Mouse (Mus musculus) liver, embryonic 14.5 days (tissue): Measurements from ENCODE around the gene Atrip. TPM values are rescaled to one million over a fixed set of nuclear protein-coding genes. Genes with fewer than 3 reads are reported as not detected.

Experiments used
- ATAC-seq: fragments of 200-750 bp; cut with Nextera tagmentation; 2 replicates; pipeline ENCODE4 v1.8.0; 2017; ENCODE audit warnings: moderate number of reproducible peaks, mild to moderate bottlenecking, moderate library complexity; ENCODE audit not compliant: insufficient read depth
- DNase-seq, 3 experiments: peaks; one replicate each; pipeline ENCODE4 v3.0.0-alpha.2; 2012 to 2013; ENCODE audit warnings: low read depth in 3 of 3, low spot score in 3 of 3
- H3K27ac ChIP-seq: fragments of 300-500 bp; sonication (generic); 2 replicates; pipeline ENCODE4 v1.5.1; 2014; ENCODE audit warnings: moderate library complexity, mild to moderate bottlenecking, control low read depth, inconsistent platforms
- H3K27me3 ChIP-seq: fragments of 300-500 bp; sonication (generic); 2 replicates; pipeline ENCODE4 v1.6.1; 2014; ENCODE audit warnings: mild to moderate bottlenecking, low read length, moderate library complexity; ENCODE audit not compliant: control insufficient read depth, insufficient read depth
- H3K36me3 ChIP-seq: fragments of 300-500 bp; sonication (generic); replicated peaks from 2 replicates; pipeline ENCODE4 v1.6.1; 2014; ENCODE audit warnings: low read depth; ENCODE audit not compliant: control insufficient read depth, insufficient read depth
- H3K4me1 ChIP-seq, 2 experiments: fragments of 200-500 bp in 1 of 2; fragments of 300-500 bp in 1 of 2; sonication (generic) in 1 of 2; replicated peaks; 2 replicates each; pipeline ENCODE4 v1.6.1; 2012 to 2014; ENCODE audit warnings: antibody characterized with exemption in 1 of 2, inconsistent platforms in 1 of 2, low read length in 1 of 2; ENCODE audit not compliant: control insufficient read depth in 2 of 2, insufficient read depth in 2 of 2
- H3K4me2 ChIP-seq: fragments of 300-500 bp; sonication (generic); 2 replicates; pipeline ENCODE4 v1.6.1; 2014; ENCODE audit warnings: low read depth, mild to moderate bottlenecking, control low read depth, moderate library complexity
- H3K4me3 ChIP-seq, 2 experiments: fragments of 200-500 bp in 1 of 2; fragments of 300-500 bp in 1 of 2; sonication (generic) in 1 of 2; 2 replicates each; pipeline ENCODE4 v1.5.1; 2012 to 2014; ENCODE audit warnings: low read depth in 2 of 2, low read length in 2 of 2, mild to moderate bottlenecking in 2 of 2, control low read depth in 1 of 2, inconsistent platforms in 1 of 2, moderate library complexity in 1 of 2; ENCODE audit not compliant: insufficient read depth in 1 of 2
- H3K9ac ChIP-seq: fragments of 300-500 bp; sonication (generic); replicated peaks from 2 replicates; pipeline ENCODE4 v1.6.1; 2014; ENCODE audit warnings: mild to moderate bottlenecking, control low read depth, moderate library complexity
- H3K9me3 ChIP-seq: fragments of 300-500 bp; sonication (generic); 2 replicates; pipeline ENCODE4 v1.6.1; 2016; ENCODE audit warnings: low read length, mixed read lengths; ENCODE audit not compliant: control insufficient read depth
- CTCF ChIP-seq: IDR thresholded peaks from 2 replicates; pipeline ENCODE4 v1.5.1; 2016; ENCODE audit warnings: antibody characterized with exemption, low read depth, control low read depth
- EP300 ChIP-seq: IDR thresholded peaks from 2 replicates; pipeline ENCODE4 v1.6.1; 2016; ENCODE audit warnings: antibody characterized with exemption, low read depth
- WGBS: fragments of 180-500 bp; shearing (Covaris S2); extraction: QIAGEN DNeasy Blood & Tissue Kit; methylation state at CpG from one replicate; pipeline ENCODE4 v1.1.7; 2014; ENCODE audit not compliant: insufficient replicate concordance; 5-methylcytosine and 5-hydroxymethylcytosine counted together
- polyA plus RNA-seq, 2 experiments: library from polyadenylated mRNA; depleted of rRNA in 1 of 2; stranded (reverse) in 1 of 2; unstranded in 1 of 2; fragments of >200 nt; fragmentation: Nextera tagmentation in 1 of 2; extraction: Ambion mirVana in 1 of 2; gene quantifications; 2 replicates each; pipeline versions ENCODE4 v1.2.1 to v1.2.3; 2012 to 2014

Gene Atrip
- polyA plus RNA-seq, 2 experiments: 6.5 to 9.0 TPM

DNA sequence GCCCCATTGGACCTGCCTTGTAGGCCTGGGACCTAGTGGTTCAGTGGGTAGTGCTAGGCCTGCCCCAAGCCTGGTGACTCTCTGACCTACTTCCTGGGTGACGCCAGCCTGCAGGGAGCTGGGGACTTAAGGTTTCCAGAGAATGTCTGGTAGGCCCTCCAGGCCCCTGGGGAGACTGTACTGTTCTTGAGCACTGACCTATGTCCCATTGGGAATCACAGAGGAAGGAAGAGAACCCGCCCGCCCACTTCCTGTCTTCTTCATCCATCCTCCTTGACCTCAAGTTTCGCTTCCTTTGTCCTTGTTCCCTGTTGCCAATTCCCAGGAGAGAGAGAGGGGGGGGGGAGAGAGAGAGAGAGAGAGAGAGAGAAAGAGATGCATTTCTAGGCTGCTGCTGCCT, 44.2 kb upstream of the Atrip start:
- H3K36me3 ChIP-seq: no peaks in the 10 kb centered on the region
- H3K4me1 ChIP-seq: no peaks in the 10 kb centered on the region
- H3K27me3 ChIP-seq: no peaks in the 10 kb centered on the region
- no peak for DNase-seq
- no peak overlapping the region for H3K9ac ChIP-seq
- no peak overlapping the region for H3K4me2 ChIP-seq
- WGBS: 45% methylated on average over 4 of the region's 4 CpGs
- ATAC-seq: no peak
- no peak overlapping the region for H3K4me3 ChIP-seq
- H3K27ac ChIP-seq: no peak overlapping the region
- TF ChIP-seq CTCF (no peak), EP300 (no peak)
- no peaks in the 10 kb centered on the region for H3K9me3 ChIP-seq

- Histone ChIP-seq H3K4me1 (no peaks in the 10 kb centered on the region), H3K27ac (no peak overlapping the region), H3K9ac (no peak overlapping the region), H3K27me3 (no peaks in the 10 kb centered on the region), H3K36me3 (no peaks in the 10 kb centered on the region; the same call in 1 of the 2 replicates), H3K9me3 (no peaks in the 10 kb centered on the region), H3K4me2 (no peak overlapping the region), H3K4me3 (no peak overlapping the region)
- no peak for DNase-seq
- WGBS: 73% methylated on average over 10 of the region's 10 CpGs
- no peak for ATAC-seq
- TF ChIP-seq EP300 (no peak), CTCF (no peak)
Measured at GRCm38 (mm10) chr9:109116205-109116604, 42.3 kb upstream of the Atrip start.

GRCm38 (mm10) chr9:109114871-109115270, 40.9 kb upstream of the Atrip start:
- DNase-seq: no peak
- ATAC-seq: no peak
- 60% methylated on average over 7 of the region's 7 CpGs for WGBS
- no peaks in the 10 kb centered on the region; the same call in 1 of the 2 replicates for H3K36me3 ChIP-seq
- H3K27me3 ChIP-seq: no peaks in the 10 kb centered on the region
- H3K4me1 ChIP-seq: no peaks in the 10 kb centered on the region
- TF ChIP-seq CTCF (no peak), EP300 (no peak)
- no peak overlapping the region for H3K27ac ChIP-seq
- H3K4me2 ChIP-seq: no peak overlapping the region
- H3K9ac ChIP-seq: no peak overlapping the region
- H3K4me3 ChIP-seq: no peak overlapping the region
- H3K9me3 ChIP-seq: no peaks in the 10 kb centered on the region

DNA sequence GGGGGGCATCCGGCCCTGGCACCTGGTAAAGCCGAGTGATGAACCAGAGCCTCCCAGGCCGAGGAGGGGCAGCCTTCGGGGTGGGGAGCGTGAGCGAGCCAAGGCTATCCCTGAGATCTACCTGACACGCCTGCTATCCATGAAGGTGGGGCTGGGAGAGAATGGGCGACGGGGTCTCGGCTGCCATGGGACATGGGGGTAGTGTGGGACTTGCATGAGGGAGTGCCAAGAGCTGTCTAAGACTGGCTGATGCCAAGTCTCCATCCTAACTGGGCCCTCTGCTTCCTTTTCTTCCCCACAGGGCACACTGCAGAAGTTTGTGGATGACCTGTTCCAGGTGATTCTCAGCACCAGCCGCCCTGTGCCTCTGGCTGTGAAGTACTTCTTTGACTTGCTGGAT, 40.4 kb upstream of the Atrip start:
- no peaks in the 10 kb centered on the region for H3K9me3 ChIP-seq
- DNase-seq (no peak), ATAC-seq (no peak)
- H3K4me2 ChIP-seq: no peak overlapping the region
- no peak overlapping the region for H3K4me3 ChIP-seq
- 73% methylated on average over 11 of the region's 11 CpGs for WGBS
- no peak for TF ChIP-seq EP300
- TF ChIP-seq CTCF: no peak
- no peaks in the 10 kb centered on the region; the same call in 1 of the 2 replicates for H3K36me3 ChIP-seq
- no peaks in the 10 kb centered on the region for H3K4me1 ChIP-seq
- H3K9ac ChIP-seq: no peak overlapping the region
- H3K27ac ChIP-seq: no peak overlapping the region
- no peaks in the 10 kb centered on the region for H3K27me3 ChIP-seq

DNA sequence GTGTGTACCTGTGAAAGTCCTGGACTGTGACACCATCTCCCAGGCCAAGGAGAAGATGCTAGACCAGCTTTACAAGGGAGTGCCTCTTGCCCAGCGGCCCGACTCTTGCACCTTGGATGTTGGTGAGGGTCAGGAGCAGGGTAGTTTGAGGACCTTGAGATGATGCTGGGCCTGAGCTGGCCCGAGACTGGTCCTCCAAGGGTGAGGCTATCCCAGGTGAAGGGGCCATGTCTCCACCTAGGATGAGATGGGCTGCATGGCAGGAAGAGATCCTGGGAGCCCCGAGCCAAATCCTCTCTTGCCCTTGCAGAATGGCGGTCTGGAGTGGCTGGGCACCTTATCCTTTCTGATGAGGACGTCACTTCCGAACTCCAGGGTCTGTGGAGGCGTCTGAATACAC, 39.4 kb upstream of the Atrip start:
- TF ChIP-seq CTCF (no peak), EP300 (no peak)
- H3K36me3 ChIP-seq: no peaks in the 10 kb centered on the region; the same call in 1 of the 2 replicates

More for the DNA sequence above, 39.4 kb upstream of the Atrip start:
- Histone ChIP-seq H3K9me3 (no peaks in the 10 kb centered on the region), H3K9ac (no peak overlapping the region), H3K4me1 (no peaks in the 10 kb centered on the region), H3K27ac (no peak overlapping the region), H3K4me2 (no peak overlapping the region), H3K4me3 (no peak overlapping the region), H3K27me3 (no peaks in the 10 kb centered on the region)
- DNase-seq (no peak), ATAC-seq (no peak)
- WGBS: 53% methylated on average over 8 of the region's 8 CpGs
